Mouse (Mus musculus): ENCODE measurements around the gene Ldlr.
A peak's percentile ranks its signal among the peaks of the same experiment; 100 is the strongest.
"Not testable (repeated sequence)": the region's sequence is repeated elsewhere in the genome, so short reads cannot be mapped to it uniquely, and the experiment has no call there.

Ldlr gene

DNA sequence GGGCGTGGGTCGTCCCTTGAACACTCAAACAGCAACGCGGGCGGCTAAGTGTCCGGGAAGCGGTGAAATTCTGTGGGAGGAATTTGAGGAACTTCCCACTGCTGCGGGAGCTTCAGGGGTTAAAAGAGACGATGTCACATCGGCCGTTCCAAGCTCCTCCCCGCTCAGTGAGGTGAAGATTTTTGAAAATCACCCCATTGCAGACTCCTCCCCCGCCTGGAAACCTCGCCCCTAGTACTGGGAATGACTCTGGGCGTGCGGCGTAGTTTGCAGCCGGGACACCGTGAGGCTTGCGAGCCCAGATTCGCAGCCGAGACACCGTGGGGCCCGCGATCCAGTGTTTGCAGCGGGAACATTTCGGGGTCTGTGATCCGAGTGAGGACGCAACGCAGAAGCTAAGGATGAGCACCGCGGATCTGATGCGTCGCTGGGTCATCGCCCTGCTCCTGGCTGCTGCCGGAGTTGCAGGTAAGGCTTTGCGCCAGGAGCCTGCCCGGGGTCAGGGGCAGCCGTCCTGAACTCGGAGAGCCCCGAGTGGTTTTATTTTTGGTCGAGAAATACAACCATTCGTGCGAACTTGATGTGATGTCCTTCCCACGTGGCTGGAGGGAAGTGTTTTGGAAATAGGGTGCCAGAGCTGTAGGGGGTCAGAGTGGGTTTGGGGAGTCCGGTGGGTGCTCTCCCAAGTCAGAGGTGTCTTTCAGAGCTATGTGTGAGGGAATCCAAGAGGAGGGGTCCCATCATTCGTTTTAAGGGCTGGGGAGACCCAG is at the start of gene Ldlr:
Ldlr (plus strand) TSS at position 107 of the 770 bp plus-strand sequence.
- DNase-seq = peak; percentile 57

- DNase-seq = no peak
Observed at GRCm38 (mm10) chr9:21677706-21678105, 45.6 kb upstream of the Ldlr start.

DNA sequence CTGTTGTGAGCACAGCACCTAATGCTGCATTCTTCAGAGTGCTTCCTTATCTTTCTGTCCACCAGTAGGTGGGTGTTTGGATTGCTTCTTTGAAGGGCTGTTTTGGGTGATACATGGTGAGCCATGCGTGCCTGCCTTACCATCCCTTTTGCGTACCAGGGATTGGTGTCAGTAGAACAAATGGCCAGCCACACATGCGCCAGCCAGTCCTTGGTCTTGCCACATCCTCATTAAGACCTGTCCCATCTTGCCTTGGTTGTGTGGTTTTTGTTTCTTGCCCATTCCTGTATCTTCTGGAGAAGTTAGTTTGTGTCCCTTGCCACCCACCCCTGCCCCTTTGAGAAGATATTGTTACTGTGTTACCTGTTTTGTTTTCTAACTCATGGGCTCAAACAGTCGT is 42.8 kb upstream of the Ldlr start:
- DNase-seq = no peak

- DNase-seq = no peak
Observed at GRCm38 (mm10) chr9:21682827-21683226, 40.5 kb upstream of the Ldlr start.

DNA sequence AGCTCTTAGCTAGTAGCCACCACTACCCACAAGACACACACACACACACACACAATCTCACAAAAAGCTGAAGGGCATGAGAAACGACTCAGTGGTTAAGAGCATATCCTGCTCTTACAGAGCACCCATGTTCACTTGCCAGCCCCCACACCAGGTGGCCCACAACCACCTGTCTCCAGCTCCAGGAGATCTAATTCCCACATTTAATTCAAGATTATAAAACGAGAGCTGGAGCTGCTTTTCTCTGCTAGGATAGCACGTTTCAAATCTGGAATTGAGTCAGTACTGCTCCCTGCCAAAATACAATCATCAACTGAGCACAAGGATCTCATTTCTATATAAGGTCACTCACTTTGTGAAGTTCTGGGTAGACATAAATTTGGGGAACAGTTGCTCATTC is 39.4 kb upstream of the Ldlr start:
- no peak for DNase-seq

GRCm38 (mm10) chr9:21688554-21688953 is 34.7 kb upstream of the Ldlr start:
- DNase-seq = no peak

GRCm38 (mm10) chr9:21690031-21690430 is 33.3 kb upstream of the Ldlr start:
- no peak for DNase-seq

DNA sequence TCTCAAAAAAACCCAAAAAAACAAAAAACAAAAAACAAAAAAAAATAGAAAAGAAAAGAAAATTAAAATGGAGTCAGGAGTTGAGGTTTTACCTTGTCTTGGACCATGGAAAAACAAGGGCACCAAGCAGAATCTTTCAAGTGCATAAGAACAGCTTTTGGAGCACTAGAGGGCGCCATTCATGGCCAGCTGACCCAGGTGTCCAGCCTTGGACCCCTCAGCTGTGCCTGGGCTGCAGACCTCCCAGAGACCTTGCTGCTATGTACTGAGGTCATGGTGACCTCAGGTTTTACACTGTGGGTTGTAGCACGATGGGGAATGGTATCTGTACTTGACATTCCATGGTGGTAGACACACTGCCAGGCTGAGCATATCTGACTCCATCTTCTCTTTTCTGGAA is 31.4 kb upstream of the Ldlr start:
- no peak for DNase-seq

DNA sequence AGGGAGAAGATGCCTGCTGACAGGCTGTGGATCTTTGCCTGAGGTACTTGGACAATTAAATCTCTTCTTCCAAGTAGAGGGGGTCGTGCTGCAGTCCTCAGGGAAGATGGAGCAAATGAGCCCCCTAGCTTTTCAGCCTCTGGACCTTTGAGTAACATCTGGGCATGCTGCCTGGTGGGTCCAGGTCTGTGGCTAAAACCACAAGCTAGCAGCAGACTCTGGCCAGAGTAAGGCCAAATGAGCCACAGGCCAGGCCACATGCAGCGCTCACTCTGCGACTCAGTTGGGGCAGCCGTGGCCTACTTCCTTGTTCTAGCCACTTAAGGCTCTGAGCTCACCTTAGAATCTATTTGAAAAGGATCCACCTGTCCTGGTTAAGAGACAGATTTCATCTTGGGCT is 30.8 kb upstream of the Ldlr start:
- no peak for DNase-seq

GRCm38 (mm10) chr9:21694071-21694470 is 29.2 kb upstream of the Ldlr start:
- DNase-seq = no peak

DNA sequence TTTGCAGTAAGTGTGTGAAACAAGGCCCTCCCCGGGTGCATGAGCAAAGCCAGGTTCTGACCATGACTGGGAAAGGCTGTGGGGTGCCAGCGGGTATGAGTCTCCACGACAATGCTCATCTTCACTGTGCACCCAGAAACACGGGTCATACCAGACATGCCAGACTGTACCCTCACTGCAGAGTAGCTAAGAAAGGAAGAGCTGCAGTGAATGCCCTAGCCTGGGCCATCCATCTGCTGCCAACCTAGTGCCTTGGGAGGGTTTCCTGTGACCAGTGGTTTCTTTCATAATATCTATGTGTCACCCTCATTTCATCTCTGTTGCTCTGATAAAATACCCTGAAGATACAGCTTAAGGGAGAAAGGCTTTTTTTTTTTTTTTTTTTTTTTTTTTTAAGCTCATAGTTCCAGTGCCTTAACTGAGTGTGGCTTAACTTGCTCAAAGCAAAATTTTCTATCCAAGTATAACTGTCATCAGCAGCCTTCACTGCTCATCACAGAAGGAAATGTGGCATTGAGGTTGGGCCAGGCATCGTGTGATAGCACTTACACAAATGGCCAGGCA is 28.0 kb upstream of the Ldlr start:
- DNase-seq = no peak

GRCm38 (mm10) chr9:21697121-21697520 is 26.2 kb upstream of the Ldlr start:
- DNase-seq = no peak

DNA sequence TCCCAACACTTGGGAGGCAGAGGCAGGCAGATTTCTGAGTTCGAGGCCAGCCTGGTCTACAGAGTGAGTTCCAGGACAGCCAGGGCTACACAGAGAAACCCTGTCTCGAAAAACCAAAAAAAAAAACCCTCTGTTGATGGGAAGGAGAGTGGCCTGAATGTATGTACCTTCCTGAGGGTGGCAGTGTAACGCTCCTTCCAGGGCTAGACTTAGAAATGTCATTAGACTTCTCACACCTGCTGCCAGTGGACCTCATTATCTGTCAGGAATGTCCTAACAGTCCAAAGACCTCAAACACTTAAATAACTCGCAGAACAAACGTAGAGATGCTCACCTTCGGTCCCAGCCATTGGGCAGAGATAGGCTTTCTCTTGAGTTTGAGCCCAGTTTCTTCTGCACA is 24.0 kb upstream of the Ldlr start:
- not testable (repeated sequence) for DNase-seq

GRCm38 (mm10) chr9:21701091-21701490 is 22.2 kb upstream of the Ldlr start:
- DNase-seq = no peak

GRCm38 (mm10) chr9:21703494-21703893 is 19.8 kb upstream of the Ldlr start:
- DNase-seq = no peak

DNA sequence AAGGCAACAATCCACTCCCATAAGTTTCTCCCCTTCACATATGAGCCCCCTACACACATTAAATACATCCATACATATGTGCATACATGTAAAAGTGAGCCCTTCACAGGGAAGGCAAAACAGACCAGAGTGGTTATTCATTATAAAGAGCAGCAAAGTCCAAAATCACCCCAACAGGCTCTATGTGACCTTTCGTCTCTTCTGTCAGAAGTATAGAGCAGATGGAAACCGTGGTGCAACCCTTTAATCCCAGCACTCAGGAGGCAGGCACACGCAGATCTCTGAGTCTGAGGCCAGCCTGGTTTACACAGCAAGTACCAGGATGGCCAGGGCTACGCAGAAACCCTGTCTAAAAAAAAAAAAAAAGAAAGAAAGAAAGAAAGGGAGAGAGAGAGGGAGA is 17.2 kb upstream of the Ldlr start:
- DNase-seq = no peak

GRCm38 (mm10) chr9:21706586-21707265 is 16.6 kb upstream of the Ldlr start:
- DNase-seq = no peak

DNA sequence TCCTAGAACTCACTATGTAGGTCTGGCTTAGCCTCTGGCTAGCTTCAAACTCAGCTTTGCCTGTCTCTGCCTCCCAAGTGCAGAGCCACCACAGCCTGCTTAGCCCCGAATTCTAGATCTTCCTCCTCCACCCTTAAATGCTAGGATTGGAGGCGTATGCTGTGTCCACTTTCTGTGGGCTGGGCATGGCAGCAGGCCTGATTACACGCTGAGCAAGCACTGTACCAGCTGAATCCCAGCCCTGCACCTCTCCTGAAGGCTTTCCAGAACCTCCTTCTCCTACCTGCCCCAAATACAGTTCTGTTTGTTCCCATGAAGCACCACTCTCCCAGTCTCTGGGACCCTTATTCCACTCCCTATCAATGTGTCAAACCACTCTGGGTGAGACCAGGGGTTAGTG is 13.9 kb upstream of the Ldlr start:
- DNase-seq = no peak

DNA sequence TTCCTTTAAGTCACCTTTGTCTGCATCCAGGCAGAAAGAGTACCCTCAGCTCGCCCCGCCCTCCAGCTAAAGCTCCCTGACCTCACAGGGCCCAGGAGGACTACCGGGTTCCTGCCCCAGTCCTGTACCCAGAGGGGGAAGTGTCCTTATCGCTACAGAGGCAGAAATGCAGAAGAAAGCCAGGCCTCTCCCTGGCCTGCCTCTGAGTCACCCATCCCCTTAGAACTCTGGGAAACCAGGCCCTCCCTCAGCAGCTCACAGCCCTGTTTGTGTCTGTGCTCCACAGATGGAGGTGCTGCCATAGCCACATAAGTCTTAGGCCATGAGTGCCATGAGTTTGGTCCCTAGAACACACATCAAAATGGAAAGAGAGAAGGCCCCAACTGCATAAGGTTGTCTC is 8.0 kb upstream of the Ldlr start:
- DNase-seq = no peak

- no peak for DNase-seq
Observed at GRCm38 (mm10) chr9:21717015-21717414, 6.3 kb upstream of the Ldlr start.

- DNase-seq = no peak
Observed at GRCm38 (mm10) chr9:21721036-21721435, 2.2 kb upstream of the Ldlr start.

DNA sequence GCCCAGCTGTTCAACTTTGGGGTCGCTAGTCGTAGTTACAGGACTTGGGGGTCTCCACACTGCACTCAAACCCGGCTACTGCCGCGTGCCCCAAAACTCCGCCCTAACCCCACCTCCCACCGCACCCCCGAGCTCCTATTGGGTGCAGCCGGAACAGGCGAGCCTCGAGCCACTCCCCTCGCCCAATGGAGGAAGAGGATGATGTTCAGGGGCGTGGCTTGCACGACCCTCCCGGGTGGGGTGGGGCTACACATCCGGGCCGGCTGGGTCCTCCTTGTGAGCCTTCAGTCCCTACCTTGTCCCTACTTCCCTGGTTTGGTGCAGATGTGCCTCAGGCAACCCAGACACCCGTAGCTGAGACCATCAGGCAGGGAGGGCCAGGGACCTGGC is 859 bp downstream of the Ldlr start:
- DNase-seq = peak; percentile 94

- DNase-seq = no peak
Observed at GRCm38 (mm10) chr9:21725224-21726121, 2.2 kb downstream of the Ldlr start.

Data from thymus, postnatal 25 days (tissue).